Mouse (Mus musculus) small intestine, adult 2 months (tissue): Measurements from ENCODE around the gene Tubgcp3. TPM values are rescaled to one million over a fixed set of nuclear protein-coding genes. Genes with fewer than 3 reads are reported as not detected.
"Not testable (repeated sequence)": the region's sequence is repeated elsewhere in the genome, so short reads cannot be mapped to it uniquely, and the experiment has no call there.

Experiments
- H3K27ac ChIP-seq: fragments of 200-500 bp; 2 replicates; pipeline ENCODE4 v1.5.1; 2012; ENCODE audit warnings: low read depth, low read length, control low read depth, inconsistent platforms; ENCODE audit not compliant: insufficient read depth
- H3K27me3 ChIP-seq: fragments of 200-500 bp; 2 replicates; pipeline ENCODE4 v1.6.1; 2012; ENCODE audit warnings: mild to moderate bottlenecking, moderate library complexity, low read length, inconsistent platforms; ENCODE audit not compliant: control insufficient read depth, insufficient read depth
- H3K36me3 ChIP-seq: fragments of 200-500 bp; 2 replicates; pipeline ENCODE4 v1.6.1; 2012; ENCODE audit warnings: mild to moderate bottlenecking, low read length, control low read depth, inconsistent platforms; ENCODE audit not compliant: control insufficient read depth, insufficient read depth
- H3K4me1 ChIP-seq: fragments of 200-500 bp; 2 replicates; pipeline ENCODE4 v1.6.1; 2012; ENCODE audit warnings: low read length, inconsistent platforms, mixed read lengths; ENCODE audit not compliant: control insufficient read depth, insufficient read depth, insufficient read length
- H3K4me3 ChIP-seq: fragments of 200-500 bp; 2 replicates; pipeline ENCODE4 v1.5.1; 2012; ENCODE audit warnings: low read depth, mild to moderate bottlenecking, control low read depth, inconsistent platforms, low read length, moderate library complexity
- CTCF ChIP-seq: fragments of 200-500 bp; IDR thresholded peaks from 2 replicates; pipeline ENCODE4 v1.5.1; 2012; ENCODE audit warnings: low read depth, mild to moderate bottlenecking, control low read depth, inconsistent platforms, low read length, moderate library complexity, mixed read lengths; ENCODE audit not compliant: insufficient replicate concordance, insufficient read length; ENCODE audit errors: extremely low read depth
- POLR2A ChIP-seq: fragments of 200-500 bp; IDR thresholded peaks from 2 replicates; pipeline ENCODE4 v1.6.1; 2012; ENCODE audit warnings: low read depth, mild to moderate bottlenecking, control low read depth, inconsistent platforms, low read length, moderate library complexity
- WGBS: fragments of 180-500 bp; shearing (Covaris S2); methylation state at CpG from one replicate; pipeline ENCODE4 v1.1.7; 2018; 5-methylcytosine and 5-hydroxymethylcytosine counted together
- polyA plus RNA-seq: library from polyadenylated mRNA; depleted of rRNA; stranded (reverse); fragments of >200 nt; gene quantifications from 2 replicates; pipeline ENCODE4 v1.2.3, GENCODE M21; 2012

The Tubgcp3 gene
- polyA plus RNA-seq, 1 experiment = 24.3 TPM

DNA sequence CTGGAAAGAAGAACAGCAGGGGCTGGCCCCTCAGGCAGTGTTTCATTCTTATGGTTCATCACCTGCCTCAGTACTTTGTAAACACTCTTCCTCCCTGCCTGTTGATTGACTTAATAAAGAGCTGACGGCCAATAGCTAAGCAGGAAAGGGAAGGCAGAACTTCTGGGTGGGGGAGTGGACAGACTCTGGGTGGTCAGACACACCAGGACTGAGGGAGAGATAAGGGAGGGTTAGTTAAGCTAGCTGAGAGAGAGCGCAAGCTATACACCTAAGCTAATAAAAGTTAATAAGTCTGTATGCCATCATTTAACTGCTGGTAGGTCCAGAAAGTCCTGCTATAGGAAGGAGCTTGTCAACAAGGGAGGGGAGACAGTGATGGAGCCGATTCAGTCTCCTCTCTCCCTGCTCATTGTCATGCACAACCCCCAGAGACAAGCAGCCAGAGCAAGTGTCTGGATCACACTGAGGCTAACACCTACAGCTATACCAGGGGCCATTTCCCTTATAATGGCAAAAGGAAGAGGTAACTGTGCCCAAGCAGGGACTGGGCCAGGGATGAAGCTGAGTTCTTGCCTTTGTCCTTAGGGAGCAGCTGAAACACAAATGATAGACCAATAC, 26.7 kb upstream of the Tubgcp3 start:
- H3K27ac ChIP-seq = no peak overlapping the region
- peaks cover 27% of the 10 kb centered on the region for H3K27me3 ChIP-seq
- no peak for TF ChIP-seq POLR2A
- no peak for TF ChIP-seq CTCF
- WGBS = 16% methylated on average over 3 of the region's 3 CpGs
- H3K4me3 ChIP-seq = no peak overlapping the region
- no peaks in the 10 kb centered on the region; the same call in 1 of the 2 replicates for H3K4me1 ChIP-seq
- no peaks in the 10 kb centered on the region for H3K36me3 ChIP-seq

DNA sequence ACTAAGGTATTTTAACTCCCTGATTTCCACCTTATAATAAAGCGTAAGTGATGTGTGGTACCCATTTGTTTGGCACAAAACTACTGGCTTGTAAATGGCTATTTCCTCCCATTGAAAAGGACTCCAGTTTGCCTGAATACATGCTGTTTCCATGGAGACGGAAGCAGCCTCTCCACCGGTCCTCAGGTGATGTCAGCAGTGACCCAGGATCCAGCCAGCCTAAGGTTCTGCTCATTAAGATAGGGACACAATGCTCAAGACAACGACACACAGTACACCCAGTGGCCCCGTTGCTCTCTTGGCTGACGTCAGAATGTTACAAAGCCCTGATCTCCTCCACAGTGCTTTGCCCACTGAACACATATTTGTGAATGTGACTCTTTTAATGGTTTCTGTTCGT, 16.8 kb upstream of the Tubgcp3 start:
- Histone ChIP-seq H3K4me3 (no peak overlapping the region), H3K36me3 (no peaks in the 10 kb centered on the region), H3K4me1 (no peaks in the 10 kb centered on the region), H3K27me3 (0 out of 2 replicates have a peak, but pooled peaks cover 6% of the 10 kb centered on the region), H3K27ac (no peak overlapping the region)
- 49% methylated on average over 7 of the region's 7 CpGs for WGBS
- TF ChIP-seq CTCF (no peak), POLR2A (no peak)

GRCm38 (mm10) chr8:12677529-12677928, 5.5 kb upstream of the Tubgcp3 start:
- WGBS = 3% methylated on average over 7 of the region's 7 CpGs
- Histone ChIP-seq H3K4me3 (no peak overlapping the region), H3K4me1 (no peaks in the 10 kb centered on the region), H3K36me3 (no peaks in the 10 kb centered on the region), H3K27ac (no peak overlapping the region), H3K27me3 (0 out of 2 replicates have a peak, but pooled peaks cover 5% of the 10 kb centered on the region)
- TF ChIP-seq POLR2A = no peak
- TF ChIP-seq CTCF = peak; percentile 92; the same call in 1 of the 2 replicates

GRCm38 (mm10) chr8:12671473-12672055, 484 bp downstream of the Tubgcp3 start:
- no peaks in the 10 kb centered on the region for H3K36me3 ChIP-seq
- WGBS = under 1% methylated on average over 38 of the region's 38 CpGs
- H3K27me3 ChIP-seq = no peaks in the 10 kb centered on the region
- no peak for TF ChIP-seq CTCF
- no peak for TF ChIP-seq POLR2A
- no peaks in the 10 kb centered on the region for H3K4me1 ChIP-seq
- peak overlapping the region; percentile 79 for H3K4me3 ChIP-seq
- no peak overlapping the region for H3K27ac ChIP-seq

DNA sequence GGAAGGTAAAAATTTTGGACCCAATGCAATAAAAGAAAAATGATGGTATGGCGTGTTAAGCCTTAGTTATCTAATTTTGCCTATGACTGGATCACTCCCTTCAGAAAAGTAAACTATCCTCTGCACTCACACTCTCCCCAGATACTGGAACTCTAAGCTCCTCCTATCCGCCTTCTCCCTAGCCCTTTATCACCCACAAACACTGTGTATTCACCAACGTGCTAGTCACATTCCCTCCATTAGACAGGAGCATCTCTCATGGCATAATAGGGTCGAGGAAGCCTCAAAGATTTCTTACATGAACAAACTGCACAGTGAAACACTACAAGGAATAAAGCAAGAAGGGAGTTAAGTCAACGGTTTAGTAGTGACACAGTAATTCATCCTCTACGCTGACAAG, 1.1 kb downstream of the Tubgcp3 start:
- Histone ChIP-seq H3K27ac (no peak overlapping the region), H3K36me3 (no peaks in the 10 kb centered on the region), H3K4me1 (peaks cover 1% of the 10 kb centered on the region; the same call in 1 of the 2 replicates), H3K27me3 (no peaks in the 10 kb centered on the region), H3K4me3 (no peak overlapping the region)
- whole genome bisulfite sequencing = 15% methylated on average over 6 of the region's 6 CpGs
- TF ChIP-seq POLR2A (no peak), CTCF (no peak)

GRCm38 (mm10) chr8:12668832-12669231, 3.2 kb downstream of the Tubgcp3 start:
- H3K4me3 ChIP-seq = no peak overlapping the region
- H3K36me3 ChIP-seq = no peaks in the 10 kb centered on the region
- H3K27ac ChIP-seq = no peak overlapping the region
- no peaks in the 10 kb centered on the region for H3K27me3 ChIP-seq
- TF ChIP-seq CTCF (no peak), POLR2A (no peak)
- H3K4me1 ChIP-seq = peaks cover 7% of the 10 kb centered on the region; the same call in 1 of the 2 replicates
- 92% methylated on average over 6 of the region's 6 CpGs for WGBS

- H3K4me3 ChIP-seq, H3K4me1 ChIP-seq, H3K36me3 ChIP-seq, H3K27ac ChIP-seq, H3K27me3 ChIP-seq: not testable (repeated sequence)
- WGBS = 87% methylated on average over 3 of the region's 3 CpGs
Observed at GRCm38 (mm10) chr8:12666530-12666929, 5.5 kb downstream of the Tubgcp3 start.
